Mouse (Mus musculus) heart, adult 10 weeks (tissue): ENCODE results near the gene Slc2a5. TPM values are rescaled to one million over a fixed set of nuclear protein-coding genes. Genes with fewer than 3 reads are reported as not detected.

Experiments
- polyA plus RNA-seq: library from polyadenylated mRNA; stranded (reverse); fragments of 350-450 nt; fragmentation: Illumina TruSeq; extraction: RNeasy Lipid Tissue Mini Kit (QIAGEN cat#74804); gene quantifications from one replicate; pipeline ENCODE4 v1.2.3, GENCODE M21; 2014; ENCODE audit warnings: low read depth, low replicate concordance

Gene Slc2a5
- not detected for polyA plus RNA-seq

GRCm38 (mm10) chr4:150119055-150119454 lies at the start of gene Slc2a5:
Gene Slc2a5, plus strand, starts transcription at chr4:150119283.

GRCm38 (mm10) chr4:150087161-150087889 lies 31.8 kb upstream of the Slc2a5 start, which contains the start of gene Gpr157:
Gene Gpr157, plus strand, starts transcription at chr4:150087365.

Other genes starting within 250 kb of the Slc2a5 start
- 30.6 TPM for gene Spsb1, start 164.2 kb upstream of the Slc2a5 start, polyA plus RNA-seq
- gene H6pd, start 110.3 kb upstream of the Slc2a5 start, polyA plus RNA-seq, result 24.8 TPM
- 27.7 TPM for gene Gpr157, start 31.9 kb upstream of the Slc2a5 start, polyA plus RNA-seq
- not detected for gene Slc2a7, start 29.7 kb downstream of the Slc2a5 start, polyA plus RNA-seq
- gene Car6, start 82.0 kb downstream of the Slc2a5 start, polyA plus RNA-seq, result not detected
- gene Eno1, start 117.4 kb downstream of the Slc2a5 start, polyA plus RNA-seq, result 234 TPM
- 29.1 TPM for gene Rere, start 162.4 kb downstream of the Slc2a5 start, polyA plus RNA-seq